Mouse (Mus musculus): ENCODE results near the gene Rbpjl. TPM values are rescaled to one million over a fixed set of nuclear protein-coding genes. Genes with fewer than 3 reads are reported as not detected.

Gene Rbpjl
- polyA plus RNA-seq, 1 experiment from 2014 or later = 0.49 TPM

Small RNAs within 50 kb of the gene (microRNA-seq; reads per million reads assigned to microRNA genes)
- not detected for gene Mir7678

Other genes starting within 250 kb of the Rbpjl start
- gene Kcns1, start 232.0 kb upstream of the Rbpjl start, polyA plus RNA-seq (2015; fragmentation: Nextera tagmentation; extraction: Ambion mirVana) = 0.10 and 0.29 TPM in 2 replicates
- gene Wfdc5, start 220.4 kb upstream of the Rbpjl start, polyA plus RNA-seq (2015; fragmentation: Nextera tagmentation; extraction: Ambion mirVana) = not detected in 2 replicates
- not detected in 2 replicates for gene Wfdc12, start 212.5 kb upstream of the Rbpjl start, polyA plus RNA-seq (2015; fragmentation: Nextera tagmentation; extraction: Ambion mirVana)
- gene Wfdc15a, start 203.0 kb upstream of the Rbpjl start, polyA plus RNA-seq (2015; fragmentation: Nextera tagmentation; extraction: Ambion mirVana) = not detected in 2 replicates
- 0.32 TPM in 1 of 2 replicates, not detected in the other for gene Wfdc15b, start 181.5 kb upstream of the Rbpjl start, polyA plus RNA-seq (2015; fragmentation: Nextera tagmentation; extraction: Ambion mirVana)
- gene Svs2, start 164.7 kb upstream of the Rbpjl start, polyA plus RNA-seq (2015; fragmentation: Nextera tagmentation; extraction: Ambion mirVana) = not detected in 2 replicates
- gene Svs3b, start 146.5 kb upstream of the Rbpjl start, polyA plus RNA-seq (2015; fragmentation: Nextera tagmentation; extraction: Ambion mirVana) = not detected in 2 replicates
- not detected in 2 replicates for gene Svs4, start 124.7 kb upstream of the Rbpjl start, polyA plus RNA-seq (2015; fragmentation: Nextera tagmentation; extraction: Ambion mirVana)
- not detected in 2 replicates for gene Svs3a, start 113.9 kb upstream of the Rbpjl start, polyA plus RNA-seq (2015; fragmentation: Nextera tagmentation; extraction: Ambion mirVana)
- gene Svs6, start 86.4 kb upstream of the Rbpjl start, polyA plus RNA-seq (2015; fragmentation: Nextera tagmentation; extraction: Ambion mirVana) = not detected in 2 replicates
- gene Svs5, start 70.4 kb upstream of the Rbpjl start, polyA plus RNA-seq (2015; fragmentation: Nextera tagmentation; extraction: Ambion mirVana) = not detected in 2 replicates
- gene Slpi, start 14.0 kb upstream of the Rbpjl start, polyA plus RNA-seq (2015; fragmentation: Nextera tagmentation; extraction: Ambion mirVana) = 0.60 and 1.4 TPM in 2 replicates
- gene Matn4, start 2.0 kb downstream of the Rbpjl start, polyA plus RNA-seq (2015; fragmentation: Nextera tagmentation; extraction: Ambion mirVana) = 7.2 and 8.9 TPM in 2 replicates
- 48.0 and 61.1 TPM in 2 replicates for gene Sdc4, start 40.7 kb downstream of the Rbpjl start, polyA plus RNA-seq (2015; fragmentation: Nextera tagmentation; extraction: Ambion mirVana)
- gene Sys1, start 53.8 kb downstream of the Rbpjl start, polyA plus RNA-seq (2015; fragmentation: Nextera tagmentation; extraction: Ambion mirVana) = 33.4 and 41.7 TPM in 2 replicates
- gene Gm20458, start 57.8 kb downstream of the Rbpjl start, polyA plus RNA-seq (2015; fragmentation: Nextera tagmentation; extraction: Ambion mirVana) = 11.6 and 12.1 TPM in 2 replicates
- gene Trp53tg5, start 70.6 kb downstream of the Rbpjl start, polyA plus RNA-seq (2015; fragmentation: Nextera tagmentation; extraction: Ambion mirVana) = not detected in 2 replicates
- gene Dbndd2, start 83.0 kb downstream of the Rbpjl start, polyA plus RNA-seq (2015; fragmentation: Nextera tagmentation; extraction: Ambion mirVana) = 10.6 and 16.4 TPM in 2 replicates
- gene Pigt, start 94.4 kb downstream of the Rbpjl start, polyA plus RNA-seq (2015; fragmentation: Nextera tagmentation; extraction: Ambion mirVana) = 45.3 and 46.2 TPM in 2 replicates
- gene Wfdc2, start 159.3 kb downstream of the Rbpjl start, polyA plus RNA-seq (2015; fragmentation: Nextera tagmentation; extraction: Ambion mirVana) = 21.3 and 50.0 TPM in 2 replicates
- not detected in 2 replicates for gene Spint3, start 170.3 kb downstream of the Rbpjl start, polyA plus RNA-seq (2015; fragmentation: Nextera tagmentation; extraction: Ambion mirVana)
- gene Wfdc6a, start 182.3 kb downstream of the Rbpjl start, polyA plus RNA-seq (2015; fragmentation: Nextera tagmentation; extraction: Ambion mirVana) = 0.19 and 0.30 TPM in 2 replicates
- gene Eppin, start 190.5 kb downstream of the Rbpjl start, polyA plus RNA-seq (2015; fragmentation: Nextera tagmentation; extraction: Ambion mirVana) = not detected in 2 replicates
- gene Wfdc6b, start 210.4 kb downstream of the Rbpjl start, polyA plus RNA-seq (2015; fragmentation: Nextera tagmentation; extraction: Ambion mirVana) = not detected in 2 replicates
- gene Wfdc8, start 210.5 kb downstream of the Rbpjl start, polyA plus RNA-seq (2015; fragmentation: Nextera tagmentation; extraction: Ambion mirVana) = not detected in 2 replicates
- gene Wfdc16, start 235.7 kb downstream of the Rbpjl start, polyA plus RNA-seq (2015; fragmentation: Nextera tagmentation; extraction: Ambion mirVana) = not detected in 2 replicates